Mouse (Mus musculus) liver, embryonic 13.5 days (tissue): ENCODE measurements around the gene Actbl2. TPM values are rescaled to one million over a fixed set of nuclear protein-coding genes. Genes with fewer than 3 reads are reported as not detected.

Source experiments
- ATAC-seq: fragments of 200-750 bp; cut with Nextera tagmentation; 2 replicates; pipeline ENCODE4 v1.8.0; 2017; ENCODE audit warnings: low read depth, mild to moderate bottlenecking, moderate number of reproducible peaks, moderate library complexity
- DNase-seq: peaks from one replicate; pipeline ENCODE4 v3.0.0; 2022
- H3K27ac ChIP-seq: fragments of 300-500 bp; sonication (generic); 2 replicates; pipeline ENCODE4 v1.5.1; 2015; ENCODE audit warnings: moderate library complexity, mild to moderate bottlenecking, inconsistent platforms
- H3K27me3 ChIP-seq: fragments of 300-500 bp; sonication (generic); 2 replicates; pipeline ENCODE4 v1.6.1; 2015; ENCODE audit warnings: mild to moderate bottlenecking, inconsistent platforms
- H3K36me3 ChIP-seq: fragments of 300-500 bp; sonication (generic); 2 replicates; pipeline ENCODE4 v1.6.1; 2015; ENCODE audit warnings: mild to moderate bottlenecking, inconsistent platforms
- H3K4me1 ChIP-seq: fragments of 300-500 bp; sonication (generic); replicated peaks from 2 replicates; pipeline ENCODE4 v1.6.1; 2015; ENCODE audit warnings: inconsistent platforms
- H3K4me2 ChIP-seq: fragments of 300-500 bp; sonication (generic); 2 replicates; pipeline ENCODE4 v1.6.1; 2015; ENCODE audit warnings: inconsistent platforms, mild to moderate bottlenecking, moderate library complexity
- H3K4me3 ChIP-seq: fragments of 300-500 bp; sonication (generic); replicated peaks from 2 replicates; pipeline ENCODE4 v1.5.1; 2015; ENCODE audit warnings: mild to moderate bottlenecking, inconsistent platforms
- H3K9ac ChIP-seq: fragments of 300-500 bp; sonication (generic); 2 replicates; pipeline ENCODE4 v1.6.1; 2015; ENCODE audit warnings: mild to moderate bottlenecking, inconsistent platforms
- H3K9me3 ChIP-seq: fragments of 300-500 bp; sonication (generic); replicated peaks from 2 replicates; pipeline ENCODE4 v1.6.1; 2016; ENCODE audit warnings: inconsistent platforms
- WGBS: fragments of 180-500 bp; shearing (Covaris S2); methylation state at CpG from one replicate; pipeline ENCODE4 v1.1.7; 2015; ENCODE audit not compliant: insufficient replicate concordance; 5-methylcytosine and 5-hydroxymethylcytosine counted together
- polyA plus RNA-seq: library from polyadenylated mRNA; unstranded; fragments of >200 nt; fragmentation: Nextera tagmentation; extraction: Ambion mirVana; gene quantifications from 2 replicates; pipeline ENCODE4 v1.2.1, GENCODE M21; 2015

Gene Actbl2
- polyA plus RNA-seq, 1 experiment from 2014 or later, result not detected

- DNase-seq, result no peak
- no peaks in the 10 kb centered on the region for H3K4me1 ChIP-seq
- ATAC-seq, result no peak
- H3K4me2 ChIP-seq, result no peak overlapping the region
- no peaks in the 10 kb centered on the region for H3K27me3 ChIP-seq
- H3K36me3 ChIP-seq, result no peaks in the 10 kb centered on the region
- no peaks in the 10 kb centered on the region for H3K9me3 ChIP-seq
- no peak overlapping the region for H3K9ac ChIP-seq
- no peak overlapping the region for H3K27ac ChIP-seq
- WGBS, result 20% methylated on average over 5 of the region's 5 CpGs
- H3K4me3 ChIP-seq, result no peak overlapping the region
Observed at GRCm38 (mm10) chr13:111251795-111252194, 3.0 kb upstream of the Actbl2 start.

- WGBS, result 33% methylated on average over 4 of the region's 4 CpGs
- Histone ChIP-seq H3K27ac (no peak overlapping the region), H3K9ac (no peak overlapping the region), H3K36me3 (no peaks in the 10 kb centered on the region), H3K9me3 (no peaks in the 10 kb centered on the region), H3K4me3 (no peak overlapping the region), H3K4me2 (no peak overlapping the region), H3K4me1 (no peaks in the 10 kb centered on the region), H3K27me3 (no peaks in the 10 kb centered on the region)
- no peak for DNase-seq
- ATAC-seq, result no peak
Observed at GRCm38 (mm10) chr13:111258016-111258415, 3.2 kb downstream of the Actbl2 start.

GRCm38 (mm10) chr13:111258424-111259092 lies 3.7 kb downstream of the Actbl2 start:
- no peaks in the 10 kb centered on the region for H3K27me3 ChIP-seq
- no peaks in the 10 kb centered on the region for H3K36me3 ChIP-seq
- H3K9me3 ChIP-seq, result no peaks in the 10 kb centered on the region
- no peak overlapping the region for H3K9ac ChIP-seq
- DNase-seq (no peak), ATAC-seq (no peak)
- no peak overlapping the region for H3K4me2 ChIP-seq
- 67% methylated on average over 11 of the region's 11 CpGs for WGBS
- H3K27ac ChIP-seq, result no peak overlapping the region
- H3K4me3 ChIP-seq, result no peak overlapping the region
- H3K4me1 ChIP-seq, result no peaks in the 10 kb centered on the region

GRCm38 (mm10) chr13:111259093-111259491 lies 4.3 kb downstream of the Actbl2 start:
- Histone ChIP-seq H3K9ac (no peak overlapping the region), H3K27me3 (no peaks in the 10 kb centered on the region), H3K36me3 (no peaks in the 10 kb centered on the region), H3K9me3 (no peaks in the 10 kb centered on the region), H3K4me3 (no peak overlapping the region), H3K27ac (no peak overlapping the region), H3K4me1 (no peaks in the 10 kb centered on the region), H3K4me2 (no peak overlapping the region)
- DNase-seq (no peak), ATAC-seq (no peak)
- WGBS, result 74% methylated on average over 6 of the region's 6 CpGs

GRCm38 (mm10) chr13:111259711-111260110 lies 4.9 kb downstream of the Actbl2 start:
- Histone ChIP-seq H3K9ac (no peak overlapping the region), H3K4me1 (no peaks in the 10 kb centered on the region), H3K27me3 (no peaks in the 10 kb centered on the region), H3K4me2 (no peak overlapping the region), H3K4me3 (no peak overlapping the region), H3K9me3 (no peaks in the 10 kb centered on the region), H3K27ac (no peak overlapping the region), H3K36me3 (no peaks in the 10 kb centered on the region)
- DNase-seq, result no peak
- no peak for ATAC-seq
- 68% methylated on average over 7 of the region's 7 CpGs for WGBS

GRCm38 (mm10) chr13:111263186-111263585 lies 8.4 kb downstream of the Actbl2 start:
- no peak for DNase-seq
- H3K4me2 ChIP-seq, result no peak overlapping the region

GRCm38 (mm10) chr13:111263758-111264157 lies 8.9 kb downstream of the Actbl2 start:
- WGBS, result 52% methylated on average over 3 of the region's 3 CpGs
- DNase-seq, result no peak
- no peaks in the 10 kb centered on the region for H3K36me3 ChIP-seq
- no peaks in the 10 kb centered on the region for H3K9me3 ChIP-seq
- no peak overlapping the region for H3K9ac ChIP-seq
- H3K4me2 ChIP-seq, result no peak overlapping the region
- no peak overlapping the region for H3K27ac ChIP-seq
- no peaks in the 10 kb centered on the region for H3K27me3 ChIP-seq
- H3K4me1 ChIP-seq, result no peaks in the 10 kb centered on the region; the same call in 1 of the 2 replicates
- H3K4me3 ChIP-seq, result no peak overlapping the region
- no peak for ATAC-seq

More at GRCm38 (mm10) chr13:111263186-111263585, 8.4 kb downstream of the Actbl2 start:
- H3K27ac ChIP-seq, result no peak overlapping the region
- H3K4me3 ChIP-seq, result no peak overlapping the region
- H3K36me3 ChIP-seq, result no peaks in the 10 kb centered on the region
- ATAC-seq, result no peak
- no peaks in the 10 kb centered on the region for H3K27me3 ChIP-seq
- 53% methylated on average over 2 of the region's 2 CpGs for WGBS
- no peaks in the 10 kb centered on the region; the same call in 1 of the 2 replicates for H3K4me1 ChIP-seq
- no peaks in the 10 kb centered on the region for H3K9me3 ChIP-seq
- no peak overlapping the region for H3K9ac ChIP-seq

GRCm38 (mm10) chr13:111265231-111266000 lies 10.6 kb downstream of the Actbl2 start:
- Histone ChIP-seq H3K4me3 (no peak overlapping the region), H3K4me2 (no peak overlapping the region), H3K9ac (no peak overlapping the region), H3K27ac (no peak overlapping the region), H3K27me3 (no peaks in the 10 kb centered on the region), H3K9me3 (no peaks in the 10 kb centered on the region), H3K36me3 (no peaks in the 10 kb centered on the region), H3K4me1 (no peaks in the 10 kb centered on the region; the same call in 1 of the 2 replicates)
- DNase-seq, result no peak
- ATAC-seq, result no peak
- 32% methylated on average over 4 of the region's 4 CpGs for WGBS

- Histone ChIP-seq H3K27ac (no peak overlapping the region), H3K9ac (no peak overlapping the region), H3K9me3 (no peaks in the 10 kb centered on the region), H3K4me3 (no peak overlapping the region), H3K4me2 (no peak overlapping the region), H3K36me3 (no peaks in the 10 kb centered on the region), H3K4me1 (no peaks in the 10 kb centered on the region; the same call in 1 of the 2 replicates), H3K27me3 (no peaks in the 10 kb centered on the region)
- WGBS, result 72% methylated on average over 5 of the region's 5 CpGs
- ATAC-seq, result no peak
- DNase-seq, result no peak
Observed at GRCm38 (mm10) chr13:111266855-111267254, 12.0 kb downstream of the Actbl2 start.

- 60% methylated on average over 5 of the region's 5 CpGs for WGBS
- ATAC-seq, result no peak
- no peak for DNase-seq
- Histone ChIP-seq H3K27me3 (no peaks in the 10 kb centered on the region), H3K9ac (no peak overlapping the region), H3K27ac (no peak overlapping the region), H3K4me1 (no peaks in the 10 kb centered on the region; the same call in 1 of the 2 replicates), H3K4me2 (no peak overlapping the region), H3K36me3 (no peaks in the 10 kb centered on the region), H3K4me3 (no peak overlapping the region), H3K9me3 (no peaks in the 10 kb centered on the region)
Observed at GRCm38 (mm10) chr13:111268992-111269391, 14.2 kb downstream of the Actbl2 start.

- Histone ChIP-seq H3K27ac (no peak overlapping the region), H3K27me3 (no peaks in the 10 kb centered on the region), H3K4me1 (no peaks in the 10 kb centered on the region; the same call in 1 of the 2 replicates), H3K9me3 (no peaks in the 10 kb centered on the region), H3K4me3 (no peak overlapping the region), H3K9ac (no peak overlapping the region), H3K36me3 (no peaks in the 10 kb centered on the region), H3K4me2 (no peak overlapping the region)
- DNase-seq (no peak), ATAC-seq (no peak)
- WGBS, result 44% methylated on average over 13 of the region's 13 CpGs
Observed at GRCm38 (mm10) chr13:111269789-111270335, 15.0 kb downstream of the Actbl2 start.
